Mouse (Mus musculus): ENCODE data around the gene Psmc6. TPM values are rescaled to one million over a fixed set of nuclear protein-coding genes. Genes with fewer than 3 reads are reported as not detected.

Psmc6 gene
- 9.4 and 15.1 TPM in 2 replicates for polyA plus RNA-seq (2012; rRNA removed)

GRCm38 (mm10) chr14:45329589-45330181 is at the start of gene Psmc6:
Gene Psmc6, plus strand, starts transcription at chr14:45329788.

GRCm38 (mm10) chr14:45318426-45319236 is 11.0 kb upstream of the Psmc6 start, which contains the start of gene Ero1l:
Gene Ero1l, minus strand, starts transcription at chr14:45318771.

GRCm38 (mm10) chr14:45350931-45351859 is 21.6 kb downstream of the Psmc6 start, which contains the start of gene Styx:
Gene Styx, plus strand, starts transcription at chr14:45351093.

Other genes starting within 250 kb of the Psmc6 start
- gene Gpr137c, start 110.1 kb upstream of the Psmc6 start, polyA plus RNA-seq (2012; rRNA removed): 29.2 and 47.1 TPM in 2 replicates
- gene Txndc16, start 109.5 kb upstream of the Psmc6 start, polyA plus RNA-seq (2012; rRNA removed): 4.1 and 9.0 TPM in 2 replicates
- gene Ero1l, start 11.0 kb upstream of the Psmc6 start, polyA plus RNA-seq (2012; rRNA removed): 3.9 and 5.3 TPM in 2 replicates
- 30.8 and 54.6 TPM in 2 replicates for gene Styx, start 21.3 kb downstream of the Psmc6 start, polyA plus RNA-seq (2012; rRNA removed)
- 1.8 and 3.1 TPM in 2 replicates for gene Gnpnat1, start 75.1 kb downstream of the Psmc6 start, polyA plus RNA-seq (2012; rRNA removed)
- gene Fermt2, start 200.3 kb downstream of the Psmc6 start, polyA plus RNA-seq (2012; rRNA removed): 46.0 and 47.5 TPM in 2 replicates

All from ovary, adult 2 months (tissue).